Mouse (Mus musculus) liver, embryonic 11.5 days (tissue): ENCODE measurements around the gene Gm49661. TPM values are rescaled to one million over a fixed set of nuclear protein-coding genes. Genes with fewer than 3 reads are reported as not detected.
A peak's percentile ranks its signal among the peaks of the same experiment; 100 is the strongest.

Experiments used
- ATAC-seq: fragments of 200-750 bp; cut with Nextera tagmentation; replicated peaks from 2 replicates; pipeline ENCODE4 v1.8.0; 2017; ENCODE audit warnings: moderate number of reproducible peaks, mild to moderate bottlenecking, moderate TSS enrichment, moderate library complexity; ENCODE audit not compliant: low FRiP score
- DNase-seq: peaks from one replicate; pipeline ENCODE4 v3.0.0-alpha.2; 2017; ENCODE audit warnings: low spot score
- H3K27ac ChIP-seq: fragments of 300-500 bp; sonication (generic); 2 replicates; pipeline ENCODE4 v1.5.1; 2014; ENCODE audit warnings: mild to moderate bottlenecking, low read depth, low read length, control low read depth
- H3K27me3 ChIP-seq: fragments of 300-500 bp; sonication (generic); replicated peaks from 2 replicates; pipeline ENCODE4 v1.6.1; 2014; ENCODE audit warnings: low read length, mixed read lengths; ENCODE audit not compliant: control insufficient read depth, insufficient read depth
- H3K36me3 ChIP-seq: fragments of 300-500 bp; sonication (generic); 2 replicates; pipeline ENCODE4 v1.6.1; 2014; ENCODE audit warnings: mild to moderate bottlenecking, low read length, moderate library complexity, mixed read lengths; ENCODE audit not compliant: control insufficient read depth, insufficient read depth
- H3K4me1 ChIP-seq: fragments of 300-500 bp; sonication (generic); replicated peaks from 2 replicates; pipeline ENCODE4 v1.6.1; 2014; ENCODE audit warnings: low read length, mixed read lengths; ENCODE audit not compliant: control insufficient read depth, insufficient read depth
- H3K4me2 ChIP-seq: fragments of 300-500 bp; sonication (generic); 2 replicates; pipeline ENCODE4 v1.6.1; 2014; ENCODE audit warnings: mild to moderate bottlenecking, control low read depth, moderate library complexity
- H3K4me3 ChIP-seq: fragments of 300-500 bp; sonication (generic); 2 replicates; pipeline ENCODE4 v1.5.1; 2014; ENCODE audit warnings: low read depth, low read length, control low read depth
- H3K9ac ChIP-seq: fragments of 300-500 bp; sonication (generic); 2 replicates; pipeline ENCODE4 v1.6.1; 2014; ENCODE audit warnings: low read depth, low read length, control low read depth
- H3K9me3 ChIP-seq: fragments of 300-500 bp; sonication (generic); 2 replicates; pipeline ENCODE4 v1.6.1; 2016; ENCODE audit warnings: low read length, inconsistent platforms, mixed read lengths; ENCODE audit not compliant: control insufficient read depth
- WGBS: fragments of 180-500 bp; shearing (Covaris S2); extraction: QIAGEN DNeasy Blood & Tissue Kit; methylation state at CpG from one replicate; pipeline ENCODE4 v1.1.7; 2014; 5-methylcytosine and 5-hydroxymethylcytosine counted together
- polyA plus RNA-seq: library from polyadenylated mRNA; unstranded; fragments of >200 nt; fragmentation: Nextera tagmentation; extraction: Ambion mirVana; gene quantifications from 2 replicates; pipeline ENCODE4 v1.2.1, GENCODE M21; 2014

Gm49661 gene
- polyA plus RNA-seq, 1 experiment from 2014 or later = not detected

DNA sequence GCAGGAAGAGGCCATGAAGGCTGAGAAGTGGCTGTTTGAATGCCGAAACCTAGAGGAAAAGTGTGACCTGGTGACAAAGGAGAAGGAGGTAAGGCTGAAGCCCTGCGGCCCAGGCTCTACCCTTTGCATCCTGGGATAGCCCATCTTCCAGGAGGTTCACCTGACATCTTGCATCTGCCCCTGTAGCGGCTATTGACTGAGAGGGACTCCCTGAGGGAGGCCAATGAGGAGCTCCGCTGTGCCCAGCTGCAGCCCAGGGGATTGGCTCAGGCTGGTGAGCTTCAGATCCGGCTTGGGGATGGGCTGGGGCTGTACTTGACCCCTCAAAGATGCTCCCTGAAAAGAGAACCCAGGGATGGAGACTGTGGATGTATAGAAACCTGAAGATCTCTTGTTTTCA is 27.7 kb upstream of the Gm49661 start:
- DNase-seq (no peak), ATAC-seq (no peak)
- 87% methylated on average over 5 of the region's 5 CpGs for WGBS
- Histone ChIP-seq H3K9ac (no peak overlapping the region), H3K27ac (no peak overlapping the region), H3K4me2 (no peak overlapping the region), H3K9me3 (no peaks in the 10 kb centered on the region), H3K27me3 (0 out of 2 replicates have a peak, but pooled peaks cover 3% of the 10 kb centered on the region), H3K36me3 (no peaks in the 10 kb centered on the region), H3K4me1 (peaks cover 3% of the 10 kb centered on the region; the same call in 1 of the 2 replicates), H3K4me3 (no peak overlapping the region)

DNA sequence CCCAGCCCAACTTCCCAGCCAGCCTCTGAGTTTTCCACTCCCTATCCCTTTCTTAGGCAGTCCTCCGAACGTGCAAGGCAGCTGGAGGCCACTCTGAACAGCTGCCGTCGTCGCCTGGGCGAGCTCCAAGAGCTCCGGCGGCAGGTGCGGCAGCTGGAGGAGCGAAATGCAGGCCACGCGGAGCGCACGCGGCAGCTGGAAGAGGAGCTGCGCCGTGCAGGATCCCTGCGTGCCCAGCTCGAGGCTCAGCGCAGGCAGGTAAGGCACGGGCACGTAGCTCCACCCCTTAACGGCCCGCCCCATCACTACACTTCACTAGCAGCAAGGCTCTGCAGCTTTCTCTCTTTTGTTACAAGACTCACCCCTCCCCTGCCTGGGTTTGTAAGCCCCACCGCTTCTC is 26.4 kb upstream of the Gm49661 start:
- Histone ChIP-seq H3K9ac (no peak overlapping the region), H3K36me3 (no peaks in the 10 kb centered on the region), H3K4me3 (no peak overlapping the region), H3K4me2 (no peak overlapping the region), H3K27ac (no peak overlapping the region), H3K9me3 (no peaks in the 10 kb centered on the region), H3K27me3 (0 out of 2 replicates have a peak, but pooled peaks cover 3% of the 10 kb centered on the region), H3K4me1 (peaks cover 5% of the 10 kb centered on the region; the same call in 1 of the 2 replicates)
- WGBS = 40% methylated on average over 25 of the region's 25 CpGs
- ATAC-seq (no peak), DNase-seq (no peak)

DNA sequence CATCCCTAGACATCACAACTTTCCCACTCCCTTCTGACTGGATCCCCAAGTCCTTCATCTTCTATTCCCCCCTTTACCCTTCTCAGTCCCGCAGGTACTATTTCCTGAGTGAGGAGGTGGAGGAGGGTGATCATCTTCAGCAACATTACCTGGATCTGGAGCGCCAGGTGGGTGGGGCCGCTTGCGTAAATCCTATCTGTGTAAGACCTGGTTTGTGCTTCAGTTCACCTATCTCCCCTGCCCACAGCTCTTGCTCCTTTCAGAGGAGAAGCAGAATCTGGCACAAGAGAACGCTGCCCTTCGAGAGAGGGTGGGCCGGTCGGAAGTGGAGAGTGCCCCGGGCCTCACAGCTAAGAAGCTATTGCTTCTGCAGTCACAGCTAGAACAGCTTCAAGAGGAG is 25.1 kb upstream of the Gm49661 start:
- Histone ChIP-seq H3K27ac (no peak overlapping the region), H3K4me2 (no peak overlapping the region), H3K27me3 (0 out of 2 replicates have a peak, but pooled peaks cover 3% of the 10 kb centered on the region), H3K4me1 (peaks cover 9% of the 10 kb centered on the region), H3K9me3 (no peaks in the 10 kb centered on the region), H3K9ac (no peak overlapping the region), H3K4me3 (no peak overlapping the region), H3K36me3 (no peaks in the 10 kb centered on the region)
- DNase-seq (no peak), ATAC-seq (no peak)
- WGBS = 87% methylated on average over 9 of the region's 9 CpGs

DNA sequence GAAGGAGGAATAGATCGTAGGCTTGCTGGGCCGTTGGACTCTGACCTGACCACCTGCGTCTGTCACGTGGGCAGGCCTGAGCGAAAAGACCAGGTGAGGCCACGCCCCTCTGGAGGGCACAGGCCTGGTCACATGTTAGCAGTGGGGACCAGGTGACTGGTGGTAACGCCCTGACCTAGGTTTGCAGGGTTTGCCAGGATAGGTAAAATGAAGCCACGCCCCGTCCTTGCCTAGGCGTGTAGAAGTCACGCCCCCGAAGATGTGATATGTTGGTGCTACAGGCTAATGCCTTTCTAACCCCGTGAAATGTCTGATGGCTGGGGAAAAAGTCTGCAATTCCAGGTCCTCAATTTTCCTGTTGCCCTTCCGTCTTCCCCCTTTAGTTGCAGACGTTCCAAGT is 21.6 kb upstream of the Gm49661 start:
- Histone ChIP-seq H3K4me2 (peak overlapping the region; percentile 93), H3K27me3 (0 out of 2 replicates have a peak, but pooled peaks cover 3% of the 10 kb centered on the region), H3K27ac (peak overlapping the region; percentile 71), H3K36me3 (no peaks in the 10 kb centered on the region), H3K9ac (peak overlapping the region; percentile 68), H3K9me3 (no peaks in the 10 kb centered on the region), H3K4me1 (peaks cover 23% of the 10 kb centered on the region), H3K4me3 (peak overlapping the region; percentile 67)
- peak; percentile 57 for ATAC-seq
- 2% methylated on average over 15 of the region's 15 CpGs for WGBS
- no peak for DNase-seq

DNA sequence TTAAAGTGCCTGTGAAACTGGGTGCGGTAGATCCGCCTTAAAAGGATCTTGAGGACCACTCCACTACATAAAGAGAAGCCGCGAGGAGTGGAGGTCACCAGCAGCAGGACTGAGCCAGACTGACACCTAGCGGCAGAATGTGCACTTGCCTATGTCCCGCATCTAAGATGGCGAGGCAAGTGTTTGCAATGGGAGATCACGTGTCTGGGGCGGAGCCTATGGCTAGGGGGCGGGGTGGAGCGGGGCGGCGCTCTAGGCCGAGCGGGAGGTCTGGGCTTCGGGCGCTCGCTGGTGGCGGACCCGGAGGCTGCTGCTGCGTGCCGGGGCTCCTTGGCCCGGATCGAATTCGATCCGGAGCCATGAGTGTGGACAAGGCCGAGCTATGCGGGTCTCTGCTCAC is 21.1 kb upstream of the Gm49661 start, which contains the start of gene Hook2:
Hook2 (plus strand) TSS at position 255 of the 400 bp plus-strand sequence.
- Histone ChIP-seq H3K9ac (peak within 1 kb of the TSS; percentile 68), H3K36me3 (no peaks in the 10 kb centered on the region), H3K4me2 (peak within 1 kb of the TSS; percentile 93), H3K4me3 (peak within 1 kb of the TSS; percentile 67), H3K27ac (peak within 1 kb of the TSS; percentile 71), H3K9me3 (no peaks in the 10 kb centered on the region), H3K27me3 (0 out of 2 replicates have a peak, but pooled peaks cover 3% of the 10 kb centered on the region), H3K4me1 (peaks cover 26% of the 10 kb centered on the region)
- WGBS = under 1% methylated on average over 28 of the region's 28 CpGs
- peak; percentile 96 for DNase-seq
- peak; percentile 86 for ATAC-seq

DNA sequence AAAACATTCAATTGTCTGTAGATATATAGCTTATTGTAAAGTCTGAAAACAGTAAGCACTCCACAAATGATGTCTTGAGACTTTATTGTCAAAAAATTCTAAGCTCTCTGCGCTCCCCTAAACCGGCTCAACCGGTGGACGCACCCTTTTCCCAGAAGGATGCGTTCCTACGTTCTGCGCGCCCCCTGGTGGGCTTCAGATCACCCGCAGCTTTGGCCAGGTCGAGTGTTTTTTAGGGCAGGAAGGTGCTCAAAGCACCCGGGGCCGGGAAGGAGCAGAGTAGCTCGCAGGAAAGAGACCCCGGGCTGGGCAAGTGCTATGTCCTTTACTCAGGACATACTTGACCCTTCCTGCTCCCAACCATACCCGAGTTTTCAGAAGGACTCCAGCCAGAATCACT is 20.6 kb upstream of the Gm49661 start:
- under 1% methylated on average over 15 of the region's 15 CpGs for WGBS
- peak; percentile 90 for DNase-seq
- ATAC-seq = peak; percentile 68
- Histone ChIP-seq H3K4me1 (peaks cover 31% of the 10 kb centered on the region), H3K27me3 (0 out of 2 replicates have a peak, but pooled peaks cover 3% of the 10 kb centered on the region), H3K4me2 (peak overlapping the region; percentile 93), H3K27ac (peak overlapping the region; percentile 71; the same call in 1 of the 2 replicates), H3K4me3 (peak overlapping the region; percentile 67), H3K36me3 (no peaks in the 10 kb centered on the region), H3K9ac (peak overlapping the region; percentile 68), H3K9me3 (no peaks in the 10 kb centered on the region)

DNA sequence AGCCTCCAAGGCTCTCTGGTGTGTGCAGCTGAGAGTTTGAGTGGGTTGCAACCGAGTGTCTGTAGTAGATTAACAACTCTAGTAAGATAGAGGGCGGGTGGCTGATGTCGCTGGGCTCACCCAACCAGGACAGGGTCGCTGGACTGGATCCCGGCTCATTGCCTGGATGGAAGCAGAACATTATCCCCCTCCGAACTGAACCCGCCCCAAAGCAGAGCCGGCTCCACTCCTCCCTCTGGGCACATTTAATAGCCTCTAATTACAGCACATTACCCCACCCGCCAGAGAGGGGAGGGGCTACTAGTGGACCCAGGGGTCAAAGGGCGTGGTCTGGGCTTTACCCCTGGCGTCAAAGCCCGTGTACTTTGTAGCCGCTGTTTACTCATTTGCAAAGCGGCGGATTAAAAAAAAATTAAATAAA is 20.1 kb upstream of the Gm49661 start:
- H3K9me3 ChIP-seq = no peaks in the 10 kb centered on the region
- peak overlapping the region; percentile 50; the same call in 1 of the 2 replicates for H3K9ac ChIP-seq
- no peaks in the 10 kb centered on the region for H3K36me3 ChIP-seq
- peak overlapping the region; percentile 93 for H3K4me2 ChIP-seq
- 11% methylated on average over 15 of the region's 15 CpGs for WGBS
- no peaks in the 10 kb centered on the region for H3K27me3 ChIP-seq
- H3K4me1 ChIP-seq = peaks cover 36% of the 10 kb centered on the region
- no peak overlapping the region for H3K27ac ChIP-seq
- ATAC-seq (no peak), DNase-seq (no peak)
- peak overlapping the region; percentile 67 for H3K4me3 ChIP-seq

DNA sequence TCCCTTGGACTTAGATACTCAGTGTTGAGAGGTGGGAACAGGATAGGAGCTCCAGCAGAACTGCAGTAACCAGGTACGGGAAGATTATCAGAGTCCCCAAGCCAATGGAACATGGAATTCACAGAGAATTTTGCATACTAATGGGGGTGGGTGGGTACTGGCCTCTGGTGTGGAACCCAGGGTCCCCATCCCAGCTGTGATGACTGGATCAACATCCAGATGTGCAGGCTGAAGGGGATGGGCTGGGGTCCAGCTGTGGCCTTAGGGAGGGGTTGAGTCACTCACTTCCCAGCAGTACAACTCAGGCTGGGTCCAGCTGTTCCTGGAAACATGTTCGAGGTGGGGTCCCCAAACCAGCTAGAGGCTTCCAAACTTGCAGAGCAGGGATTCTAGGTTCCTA is 18.7 kb upstream of the Gm49661 start:
- 65% methylated on average over 2 of the region's 2 CpGs for WGBS
- no peak overlapping the region for H3K9ac ChIP-seq

DNA sequence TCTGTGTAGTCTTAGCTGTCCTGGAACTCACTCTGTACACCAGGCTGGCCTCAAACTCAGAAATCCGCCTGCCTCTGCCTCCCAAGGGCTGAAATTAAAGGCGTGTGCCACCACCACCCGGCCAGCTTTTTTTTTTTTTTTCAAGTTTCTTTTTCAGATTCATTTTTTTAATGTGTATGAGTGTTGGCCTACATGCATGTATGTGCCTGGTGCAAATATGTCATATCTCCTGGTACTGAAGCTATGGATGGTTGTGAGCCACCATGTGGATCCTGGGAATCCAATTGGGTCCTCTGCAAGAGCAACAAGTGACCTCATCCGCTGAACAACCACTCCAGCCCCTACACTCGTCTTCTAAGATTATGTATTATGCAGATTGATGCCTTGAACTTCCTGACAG is 18.2 kb upstream of the Gm49661 start:
- Histone ChIP-seq H3K27ac (no peak overlapping the region), H3K4me3 (no peak overlapping the region), H3K9me3 (no peaks in the 10 kb centered on the region), H3K27me3 (no peaks in the 10 kb centered on the region), H3K9ac (no peak overlapping the region), H3K36me3 (no peaks in the 10 kb centered on the region), H3K4me1 (peaks cover 48% of the 10 kb centered on the region), H3K4me2 (no peak overlapping the region)
- no peak for ATAC-seq
- no peak for DNase-seq
- WGBS = 79% methylated on average over 5 of the region's 5 CpGs

More for the DNA sequence above, 18.7 kb upstream of the Gm49661 start:
- H3K36me3 ChIP-seq = no peaks in the 10 kb centered on the region
- no peak overlapping the region for H3K4me3 ChIP-seq
- no peak overlapping the region for H3K27ac ChIP-seq
- no peak overlapping the region for H3K4me2 ChIP-seq
- H3K9me3 ChIP-seq = no peaks in the 10 kb centered on the region
- H3K27me3 ChIP-seq = no peaks in the 10 kb centered on the region
- H3K4me1 ChIP-seq = peaks cover 43% of the 10 kb centered on the region
- ATAC-seq (no peak), DNase-seq (no peak)
